Mouse (Mus musculus): Measurements from ENCODE around the gene Slc7a14. TPM values are rescaled to one million over a fixed set of nuclear protein-coding genes. Genes with fewer than 3 reads are reported as not detected.

Gene Slc7a14
- polyA plus RNA-seq, 2 experiments: 0.03 TPM; not detected in 1

DNA sequence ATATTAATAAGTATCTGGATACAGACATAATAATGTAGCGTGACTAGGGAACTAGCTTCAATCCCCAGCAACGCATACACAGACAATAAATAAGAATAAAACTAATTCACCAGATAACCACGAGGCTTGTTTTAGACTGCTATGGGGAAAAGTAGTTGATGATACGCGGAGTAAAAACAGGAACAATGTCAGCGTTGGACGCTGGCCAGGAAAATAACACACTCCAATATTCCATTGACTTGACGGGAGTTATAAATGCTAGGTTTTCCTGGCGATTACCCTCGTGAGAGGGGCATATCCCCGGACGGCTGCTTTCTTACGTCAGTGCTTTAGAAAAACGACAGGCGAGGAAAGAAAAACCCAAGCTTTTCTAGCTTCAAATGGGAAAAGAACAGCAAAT, 152.4 kb downstream of the Slc7a14 start:
- Histone ChIP-seq H3K36me3 (replicated peaks; ENCODE audit: control insufficient read depth, insufficient read depth, low read depth) (no peaks in the 10 kb centered on the region), H3K4me3 (ENCODE audit: insufficient read depth in 1 of 2, low read depth in 2 of 2, low read length in 2 of 2) (no peak overlapping the region), H3K4me1 (replicated peaks; ENCODE audit: control insufficient read depth in 2 of 2, insufficient read depth in 2 of 2, low read length in 1 of 2) (no peaks in the 10 kb centered on the region), H3K27me3 (ENCODE audit: control insufficient read depth, insufficient read depth, low read length) (no peaks in the 10 kb centered on the region), H3K4me2 (ENCODE audit: low read depth) (no peak overlapping the region), H3K27ac (no peak overlapping the region), H3K9ac (replicated peaks) (no peak overlapping the region), H3K9me3 (ENCODE audit: control insufficient read depth, low read length) (no peaks in the 10 kb centered on the region)
- 70% methylated on average over 15 of the region's 15 CpGs for WGBS (ENCODE audit: insufficient replicate concordance)
- DNase-seq (ENCODE audit: low read depth in 3 of 3, low spot score in 3 of 3): no peak
- no peak for ATAC-seq (ENCODE audit: insufficient read depth)
- TF ChIP-seq CTCF (IDR thresholded peaks at IDR 0.05; ENCODE audit: low read depth): no peak
- TF ChIP-seq EP300 (IDR thresholded peaks at IDR 0.05; ENCODE audit: low read depth): no peak

DNA sequence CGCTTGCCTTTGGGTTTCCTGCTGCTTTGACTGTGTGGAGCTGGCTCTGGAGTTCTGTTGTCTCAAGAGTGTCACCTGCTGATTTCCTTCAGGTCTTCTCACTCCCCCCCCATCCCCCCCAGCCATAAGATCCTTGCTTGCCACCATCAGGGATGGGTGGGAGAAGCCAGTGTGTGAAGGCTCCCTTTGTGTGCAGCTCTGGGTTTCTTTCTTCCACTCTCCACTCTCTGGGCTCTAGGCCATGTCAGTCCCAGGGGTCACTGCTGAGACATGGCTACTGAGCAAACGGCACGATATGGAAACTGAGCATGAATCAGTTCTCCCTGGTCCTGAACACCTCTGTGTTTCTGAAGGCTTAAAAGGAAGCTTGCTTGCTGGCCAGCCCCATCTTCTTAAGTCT, 154.1 kb downstream of the Slc7a14 start:
- Histone ChIP-seq H3K9ac (replicated peaks) (no peak overlapping the region), H3K9me3 (ENCODE audit: control insufficient read depth, low read length) (no peaks in the 10 kb centered on the region), H3K27ac (no peak overlapping the region), H3K4me3 (ENCODE audit: insufficient read depth in 1 of 2, low read depth in 2 of 2, low read length in 2 of 2) (no peak overlapping the region), H3K36me3 (replicated peaks; ENCODE audit: control insufficient read depth, insufficient read depth, low read depth) (no peaks in the 10 kb centered on the region), H3K4me2 (ENCODE audit: low read depth) (no peak overlapping the region), H3K27me3 (ENCODE audit: control insufficient read depth, insufficient read depth, low read length) (no peaks in the 10 kb centered on the region), H3K4me1 (replicated peaks; ENCODE audit: control insufficient read depth in 2 of 2, insufficient read depth in 2 of 2, low read length in 1 of 2) (no peaks in the 10 kb centered on the region)
- TF ChIP-seq EP300 (IDR thresholded peaks at IDR 0.05; ENCODE audit: low read depth): no peak
- TF ChIP-seq CTCF (IDR thresholded peaks at IDR 0.05; ENCODE audit: low read depth): no peak
- 60% methylated on average over 3 of the region's 3 CpGs for WGBS (ENCODE audit: insufficient replicate concordance)
- DNase-seq (ENCODE audit: low read depth in 3 of 3, low spot score in 3 of 3): no peak
- no peak for ATAC-seq (ENCODE audit: insufficient read depth)

Other genes with a start within 250 kb of the Slc7a14 start
- gene Skil, start 215.3 kb downstream of the Slc7a14 start, polyA plus RNA-seq (2012; rRNA removed): 1.6 and 2.7 TPM in 2 replicates
- 4.2 and 4.3 TPM in 2 replicates for gene Skil, start 215.3 kb downstream of the Slc7a14 start, polyA plus RNA-seq (2014; fragmentation: Nextera tagmentation; extraction: Ambion mirVana)
- 0.06 and 0.09 TPM in 2 replicates for gene Cldn11, start 160.5 kb downstream of the Slc7a14 start, polyA plus RNA-seq (2012; rRNA removed)
- gene Cldn11, start 160.5 kb downstream of the Slc7a14 start, polyA plus RNA-seq (2014; fragmentation: Nextera tagmentation; extraction: Ambion mirVana): not detected in 2 replicates